Mouse (Mus musculus) forebrain, embryonic 16.5 days (tissue): ENCODE measurements around the gene Cryba4. TPM values are rescaled to one million over a fixed set of nuclear protein-coding genes. Genes with fewer than 3 reads are reported as not detected.

Source experiments
- ATAC-seq: fragments of 200-750 bp; cut with Nextera tagmentation; 2 replicates; pipeline ENCODE4 v1.8.0; 2017; ENCODE audit warnings: mild to moderate bottlenecking, moderate library complexity
- H3K27ac ChIP-seq: fragments of 300-500 bp; sonication (generic); 2 replicates; pipeline ENCODE4 v1.5.1; 2014; ENCODE audit warnings: low read length, control low read depth
- H3K27me3 ChIP-seq: fragments of 300-500 bp; sonication (generic); replicated peaks from 2 replicates; pipeline ENCODE4 v1.6.1; 2014; ENCODE audit warnings: low read length; ENCODE audit not compliant: control insufficient read depth, insufficient read depth
- H3K36me3 ChIP-seq: fragments of 300-500 bp; sonication (generic); 2 replicates; pipeline ENCODE4 v1.6.1; 2014; ENCODE audit not compliant: control insufficient read depth, insufficient read depth
- H3K4me1 ChIP-seq: fragments of 300-500 bp; sonication (generic); replicated peaks from 2 replicates; pipeline ENCODE4 v1.6.1; 2014; ENCODE audit warnings: low read length; ENCODE audit not compliant: control insufficient read depth, insufficient read depth
- H3K4me2 ChIP-seq: fragments of 300-500 bp; sonication (generic); 2 replicates; pipeline ENCODE4 v1.6.1; 2014; ENCODE audit warnings: mild to moderate bottlenecking, low read length, control low read depth
- H3K4me3 ChIP-seq: fragments of 300-500 bp; sonication (generic); replicated peaks from 2 replicates; pipeline ENCODE4 v1.5.1; 2014; ENCODE audit warnings: mild to moderate bottlenecking, low read length, control low read depth
- H3K9ac ChIP-seq: fragments of 300-500 bp; sonication (generic); replicated peaks from 2 replicates; pipeline ENCODE4 v1.6.1; 2014; ENCODE audit warnings: low read depth, low read length, control low read depth
- H3K9me3 ChIP-seq: fragments of 300-500 bp; sonication (generic); 2 replicates; pipeline ENCODE4 v1.6.1; 2016; ENCODE audit warnings: low read length; ENCODE audit not compliant: control insufficient read depth
- WGBS: fragments of 180-500 bp; shearing (Covaris S2); extraction: QIAGEN DNeasy Blood & Tissue Kit; methylation state at CpG from one replicate; pipeline ENCODE4 v1.1.7; 2014; 5-methylcytosine and 5-hydroxymethylcytosine counted together
- polyA plus RNA-seq: library from polyadenylated mRNA; unstranded; fragments of >200 nt; fragmentation: Nextera tagmentation; extraction: Ambion mirVana; gene quantifications from 2 replicates; pipeline ENCODE4 v1.2.1, GENCODE M21; 2015

The Cryba4 gene
- 0.75 and 1.4 TPM in 2 replicates for polyA plus RNA-seq

DNA sequence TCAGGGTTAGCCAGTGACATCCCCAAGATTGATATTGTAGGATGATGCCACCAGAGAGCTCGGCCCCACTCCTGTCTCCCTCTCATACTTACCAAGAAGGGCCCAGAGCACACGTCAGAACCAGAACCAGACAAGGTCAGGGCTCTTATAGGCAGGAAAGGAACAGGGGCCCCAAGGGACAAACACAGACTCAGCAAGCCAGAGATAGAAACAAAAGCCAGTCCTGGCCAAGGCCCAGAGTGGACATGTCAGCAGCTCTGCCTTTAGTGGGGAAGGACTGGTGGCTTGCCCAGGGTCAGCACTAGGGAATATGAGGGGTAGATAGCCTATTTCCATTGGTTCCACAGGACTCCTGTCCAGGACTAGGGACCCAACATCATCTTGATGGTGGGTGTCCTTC lies at the start of gene Cryba4:
Cryba4 (minus strand) TSS at position 119 of the 400 bp plus-strand sequence.
- Histone ChIP-seq H3K9ac (no peak within 1 kb of the TSS), H3K4me2 (no peak within 1 kb of the TSS), H3K27me3 (no peaks in the 10 kb centered on the region), H3K36me3 (no peaks in the 10 kb centered on the region), H3K4me3 (no peak within 1 kb of the TSS), H3K27ac (no peak within 1 kb of the TSS), H3K4me1 (peaks cover 13% of the 10 kb centered on the region; the same call in 1 of the 2 replicates), H3K9me3 (no peaks in the 10 kb centered on the region)
- 76% methylated on average over 2 of the region's 2 CpGs for WGBS
- no peak for ATAC-seq

DNA sequence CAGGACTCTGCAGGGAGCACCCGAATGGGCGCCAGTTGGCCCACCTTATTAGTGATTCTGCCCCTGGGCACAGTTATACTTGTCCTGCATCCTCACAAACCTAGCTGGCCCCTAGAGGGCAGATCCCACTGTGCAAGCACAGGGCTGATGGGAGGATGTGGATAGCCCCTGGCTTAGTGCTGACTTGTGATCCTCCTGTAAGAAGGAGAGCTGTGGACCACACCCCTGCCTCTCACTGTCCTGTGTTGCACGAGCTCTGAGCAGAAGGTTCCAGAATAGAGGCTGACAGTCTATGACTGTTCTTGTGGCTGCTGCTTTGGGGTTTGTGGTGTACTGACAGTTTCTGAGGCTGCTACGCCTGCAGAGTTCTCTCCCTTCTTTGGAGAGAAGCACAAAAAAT lies 49.4 kb upstream of the Cryba4 start:
- H3K9me3 ChIP-seq: no peaks in the 10 kb centered on the region
- H3K4me3 ChIP-seq: no peak overlapping the region
- H3K4me2 ChIP-seq: no peak overlapping the region
- H3K36me3 ChIP-seq: no peaks in the 10 kb centered on the region
- no peak for ATAC-seq
- no peak overlapping the region for H3K9ac ChIP-seq
- 85% methylated on average over 4 of the region's 4 CpGs for WGBS
- no peaks in the 10 kb centered on the region for H3K4me1 ChIP-seq
- no peak overlapping the region for H3K27ac ChIP-seq
- no peaks in the 10 kb centered on the region for H3K27me3 ChIP-seq

GRCm38 (mm10) chr5:112300721-112301308 lies 48.5 kb upstream of the Cryba4 start:
- no peaks in the 10 kb centered on the region for H3K9me3 ChIP-seq
- no peaks in the 10 kb centered on the region for H3K4me1 ChIP-seq
- no peak overlapping the region for H3K9ac ChIP-seq
- ATAC-seq: no peak
- H3K27ac ChIP-seq: no peak overlapping the region
- H3K4me3 ChIP-seq: no peak overlapping the region
- no peaks in the 10 kb centered on the region for H3K36me3 ChIP-seq
- 84% methylated on average over 6 of the region's 6 CpGs for WGBS
- no peak overlapping the region for H3K4me2 ChIP-seq
- H3K27me3 ChIP-seq: no peaks in the 10 kb centered on the region

DNA sequence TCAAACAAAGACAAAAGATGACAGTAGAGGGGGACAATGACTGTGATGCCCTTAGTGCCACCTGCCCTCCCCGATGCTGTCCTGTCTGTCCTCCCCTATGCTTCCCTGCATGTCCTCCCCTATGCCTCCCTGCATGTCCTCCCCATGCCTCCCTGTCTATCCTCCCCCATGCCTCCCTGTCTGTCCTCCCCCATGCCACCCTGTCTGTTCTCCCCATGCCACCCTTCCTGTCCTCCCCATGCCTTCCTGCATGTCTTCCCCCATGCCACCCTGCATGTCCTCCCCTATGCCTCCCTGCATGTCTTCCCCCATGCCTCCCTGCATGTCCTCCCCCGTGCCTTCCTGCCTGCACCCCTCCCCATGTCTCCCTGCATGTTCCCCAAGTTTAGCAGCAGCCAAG lies 47.8 kb upstream of the Cryba4 start:
- no peak overlapping the region for H3K4me2 ChIP-seq
- H3K4me3 ChIP-seq: no peak overlapping the region
- no peak overlapping the region for H3K9ac ChIP-seq
- ATAC-seq: no peak
- WGBS: 83% methylated on average over 2 of the region's 2 CpGs
- no peaks in the 10 kb centered on the region for H3K4me1 ChIP-seq
- no peak overlapping the region for H3K27ac ChIP-seq
- H3K36me3 ChIP-seq: no peaks in the 10 kb centered on the region
- H3K27me3 ChIP-seq: no peaks in the 10 kb centered on the region
- no peaks in the 10 kb centered on the region for H3K9me3 ChIP-seq

GRCm38 (mm10) chr5:112299399-112299798 lies 47.1 kb upstream of the Cryba4 start:
- no peak overlapping the region for H3K27ac ChIP-seq
- H3K27me3 ChIP-seq: no peaks in the 10 kb centered on the region
- H3K9ac ChIP-seq: no peak overlapping the region
- H3K36me3 ChIP-seq: no peaks in the 10 kb centered on the region
- H3K9me3 ChIP-seq: no peaks in the 10 kb centered on the region
- H3K4me2 ChIP-seq: no peak overlapping the region
- no peaks in the 10 kb centered on the region for H3K4me1 ChIP-seq
- ATAC-seq: no peak
- H3K4me3 ChIP-seq: no peak overlapping the region
- WGBS: 90% methylated on average over 4 of the region's 4 CpGs

- Histone ChIP-seq H3K27ac (no peak overlapping the region), H3K27me3 (no peaks in the 10 kb centered on the region), H3K4me2 (no peak overlapping the region), H3K36me3 (no peaks in the 10 kb centered on the region), H3K4me3 (no peak overlapping the region), H3K4me1 (no peaks in the 10 kb centered on the region), H3K9ac (no peak overlapping the region), H3K9me3 (no peaks in the 10 kb centered on the region)
- ATAC-seq: no peak
- WGBS: 88% methylated on average over 12 of the region's 12 CpGs
These were observed 46.1 kb upstream of the Cryba4 start for GRCm38 (mm10) chr5:112298226-112298988.

DNA sequence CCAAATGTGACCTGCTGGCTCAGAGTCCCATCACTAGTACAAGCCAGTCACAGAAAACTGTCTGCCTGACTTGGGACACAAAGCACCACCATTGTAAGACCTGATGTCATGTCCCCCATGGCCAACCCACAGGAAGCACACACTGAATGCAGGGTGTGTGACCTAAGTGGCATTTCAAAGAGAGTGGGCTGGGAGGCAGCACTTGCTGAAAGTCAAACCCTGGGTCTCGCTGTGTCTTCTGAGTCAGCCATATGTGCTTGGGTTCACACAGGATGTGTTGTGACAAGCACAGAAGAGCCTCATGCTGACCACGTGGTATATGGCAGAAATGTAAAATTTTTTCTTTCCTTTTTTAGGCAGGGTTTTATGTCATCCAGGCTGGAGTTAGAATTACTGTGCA lies 44.9 kb upstream of the Cryba4 start:
- Histone ChIP-seq H3K27me3 (no peaks in the 10 kb centered on the region), H3K27ac (no peak overlapping the region), H3K9me3 (no peaks in the 10 kb centered on the region), H3K4me1 (no peaks in the 10 kb centered on the region), H3K36me3 (no peaks in the 10 kb centered on the region), H3K4me3 (no peak overlapping the region), H3K9ac (no peak overlapping the region), H3K4me2 (no peak overlapping the region)
- 86% methylated on average over 2 of the region's 2 CpGs for WGBS
- ATAC-seq: no peak

DNA sequence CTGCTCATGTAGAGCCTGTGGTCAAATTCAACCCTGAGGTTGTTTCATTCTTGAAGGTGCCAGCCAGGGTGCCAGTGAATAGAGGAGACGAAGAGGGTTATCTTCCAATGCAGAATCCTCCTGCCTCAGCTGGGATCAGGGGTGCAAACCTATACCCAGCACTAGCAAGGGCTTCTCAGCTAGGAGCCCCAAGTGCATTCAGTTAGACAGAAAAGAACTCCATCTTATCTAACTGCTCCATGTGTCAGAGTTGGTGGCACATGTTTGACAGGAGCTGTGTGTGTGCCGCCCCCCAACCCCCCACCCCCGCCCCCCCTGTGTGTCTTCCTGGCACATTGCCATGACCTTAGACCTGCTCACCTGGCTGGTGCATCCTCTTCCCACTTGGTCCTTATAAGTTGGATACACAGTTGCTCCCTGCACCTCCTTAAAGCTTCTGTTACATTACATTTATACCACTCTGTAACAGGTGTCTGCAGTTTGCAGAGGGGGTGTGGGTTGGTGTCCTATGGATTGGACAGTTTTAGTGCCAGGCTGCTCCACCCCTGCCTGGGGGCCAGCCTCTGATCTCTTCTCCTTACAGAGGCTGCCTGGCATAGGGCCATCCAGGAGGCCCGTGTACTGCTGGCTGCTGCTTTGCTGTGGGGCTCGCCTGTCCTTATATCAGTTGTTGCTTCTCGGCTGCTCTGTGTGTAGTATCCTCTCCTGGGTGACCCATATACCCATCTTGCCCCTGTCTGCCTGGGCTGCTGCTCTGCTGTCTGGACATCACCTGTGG lies 44.3 kb upstream of the Cryba4 start:
- H3K4me3 ChIP-seq: no peak overlapping the region
- H3K36me3 ChIP-seq: no peaks in the 10 kb centered on the region
- WGBS: 58% methylated on average over 6 of the region's 6 CpGs
- no peak overlapping the region for H3K9ac ChIP-seq
- H3K27ac ChIP-seq: no peak overlapping the region
- H3K27me3 ChIP-seq: no peaks in the 10 kb centered on the region
- H3K4me1 ChIP-seq: no peaks in the 10 kb centered on the region
- ATAC-seq: no peak
- H3K9me3 ChIP-seq: no peaks in the 10 kb centered on the region
- no peak overlapping the region for H3K4me2 ChIP-seq

GRCm38 (mm10) chr5:112295564-112295963 lies 43.2 kb upstream of the Cryba4 start:
- no peaks in the 10 kb centered on the region for H3K4me1 ChIP-seq
- no peak for ATAC-seq
- H3K9ac ChIP-seq: no peak overlapping the region
- no peak overlapping the region for H3K4me3 ChIP-seq
- WGBS: 60% methylated on average over 8 of the region's 8 CpGs
- no peaks in the 10 kb centered on the region for H3K9me3 ChIP-seq
- H3K36me3 ChIP-seq: no peaks in the 10 kb centered on the region
- H3K4me2 ChIP-seq: no peak overlapping the region
- no peak overlapping the region for H3K27ac ChIP-seq
- H3K27me3 ChIP-seq: no peaks in the 10 kb centered on the region
